Mouse (Mus musculus): Measurements from ENCODE around the gene Dnph1.
"Not testable (repeated sequence)": the region's sequence is repeated elsewhere in the genome, so short reads cannot be mapped to it uniquely, and the experiment has no call there.

Dnph1 gene

DNA sequence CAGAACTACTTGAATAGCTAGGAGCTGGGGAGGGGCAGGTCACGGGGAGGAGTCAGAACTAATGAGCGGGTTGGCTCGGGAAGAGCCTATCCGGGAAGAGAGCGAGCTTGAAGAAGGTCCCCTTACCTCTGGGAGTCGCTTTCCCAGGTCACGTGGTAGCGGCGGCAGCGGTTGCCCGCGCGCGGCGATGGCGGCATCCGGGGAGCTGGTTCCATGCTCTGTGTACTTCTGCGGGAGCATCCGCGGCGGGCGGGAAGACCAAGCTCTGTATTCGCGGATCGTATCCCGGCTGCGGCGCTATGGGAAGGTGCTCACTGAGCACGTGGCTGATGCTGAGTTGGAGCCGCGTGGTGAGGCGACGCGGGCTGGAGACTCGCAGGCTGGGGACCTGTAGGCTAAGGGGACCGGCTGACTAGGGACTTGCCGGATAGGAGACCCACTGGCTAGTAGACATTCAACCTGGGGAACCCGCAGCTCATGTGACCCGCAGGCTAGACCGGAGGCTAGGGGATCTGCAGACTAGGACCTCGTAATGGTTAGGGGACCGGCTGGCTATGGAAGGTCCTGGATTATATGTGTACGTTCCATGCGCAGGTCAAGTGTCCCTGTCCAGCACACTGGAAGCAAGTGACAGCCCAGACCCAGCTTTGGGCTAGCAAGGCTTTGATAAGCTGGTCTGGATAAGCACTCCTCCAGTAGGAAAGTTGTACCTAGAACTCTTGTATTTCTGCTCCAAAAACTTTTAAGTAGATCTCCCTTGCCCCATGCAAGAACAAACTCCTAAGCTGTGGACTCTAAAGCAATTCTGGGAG lies at the start of gene Dnph1:
TSS of gene Dnph1 (plus strand) at position 89 of the 812 bp plus-strand sequence.
- peak; percentile 98 for ATAC-seq (ENCODE audit: low TSS enrichment)

DNA sequence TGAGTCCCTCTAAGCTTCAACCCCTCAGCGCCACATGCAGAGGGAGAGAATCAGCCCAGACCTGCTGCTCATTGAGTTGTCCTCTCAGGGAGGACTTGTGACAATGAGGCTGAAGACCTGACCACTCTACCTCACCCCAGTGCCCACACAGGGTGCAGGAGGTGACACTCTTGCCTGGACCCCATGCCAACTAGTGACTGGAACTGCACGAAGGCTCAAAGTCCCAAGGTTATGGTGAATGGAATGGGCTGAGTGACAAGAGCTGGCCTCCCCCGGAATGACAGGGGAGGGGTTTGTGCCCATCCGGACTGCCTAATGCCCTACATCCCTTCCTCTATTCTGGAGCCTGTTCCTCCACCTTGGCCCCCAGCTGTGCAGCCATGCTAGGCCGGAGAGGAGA lies 43.8 kb upstream of the Dnph1 start:
- no peak for ATAC-seq (ENCODE audit: low TSS enrichment)

DNA sequence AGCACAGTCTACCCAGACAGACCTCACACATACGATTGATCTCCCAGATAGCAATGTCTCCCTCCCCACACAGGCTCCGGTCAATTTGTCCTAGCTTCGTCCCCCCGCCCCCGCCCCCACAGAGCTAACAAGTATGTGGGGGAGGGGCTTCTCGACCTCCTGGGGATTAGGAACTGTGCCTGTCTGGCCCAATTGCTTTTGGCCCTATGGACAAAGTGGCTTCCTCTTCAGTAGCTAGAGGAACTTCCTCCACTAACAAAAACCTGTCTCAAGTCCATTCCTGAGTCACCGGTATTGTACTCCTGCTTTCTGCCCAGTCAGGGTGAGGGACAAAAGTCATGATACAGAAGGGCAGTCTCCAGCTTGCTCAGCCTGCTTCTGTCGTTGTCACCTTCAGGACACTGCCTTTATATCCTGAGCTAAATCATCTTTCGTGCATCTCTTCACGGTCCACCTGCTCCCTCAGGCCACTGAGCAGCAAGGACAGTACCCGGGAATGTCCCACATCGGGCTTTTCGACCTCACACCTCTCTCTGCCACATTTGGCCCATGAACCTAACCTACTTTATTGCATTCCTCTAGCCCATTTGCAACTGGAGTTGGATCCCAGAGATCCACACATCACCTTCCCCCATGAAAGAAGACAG lies 43.1 kb upstream of the Dnph1 start:
- ATAC-seq (ENCODE audit: low TSS enrichment): no peak

- peak; percentile 12; the same call in 1 of the 2 replicates for ATAC-seq (ENCODE audit: low TSS enrichment)
Observed at GRCm38 (mm10) chr17:46453970-46454411, 42.5 kb upstream of the Dnph1 start.

GRCm38 (mm10) chr17:46454539-46454938 lies 42.0 kb upstream of the Dnph1 start:
- ATAC-seq (ENCODE audit: low TSS enrichment): no peak

GRCm38 (mm10) chr17:46455110-46455691 lies 41.3 kb upstream of the Dnph1 start:
- 0 out of 2 replicates have a peak, but pooled peaks have one; percentile 11 for ATAC-seq (ENCODE audit: low TSS enrichment)

- ATAC-seq (ENCODE audit: low TSS enrichment): 0 out of 2 replicates have a peak, but pooled peaks have one; percentile 17
Observed at GRCm38 (mm10) chr17:46457791-46458190, 38.7 kb upstream of the Dnph1 start.

GRCm38 (mm10) chr17:46458439-46458838 lies 38.1 kb upstream of the Dnph1 start:
- ATAC-seq (ENCODE audit: low TSS enrichment): no peak

DNA sequence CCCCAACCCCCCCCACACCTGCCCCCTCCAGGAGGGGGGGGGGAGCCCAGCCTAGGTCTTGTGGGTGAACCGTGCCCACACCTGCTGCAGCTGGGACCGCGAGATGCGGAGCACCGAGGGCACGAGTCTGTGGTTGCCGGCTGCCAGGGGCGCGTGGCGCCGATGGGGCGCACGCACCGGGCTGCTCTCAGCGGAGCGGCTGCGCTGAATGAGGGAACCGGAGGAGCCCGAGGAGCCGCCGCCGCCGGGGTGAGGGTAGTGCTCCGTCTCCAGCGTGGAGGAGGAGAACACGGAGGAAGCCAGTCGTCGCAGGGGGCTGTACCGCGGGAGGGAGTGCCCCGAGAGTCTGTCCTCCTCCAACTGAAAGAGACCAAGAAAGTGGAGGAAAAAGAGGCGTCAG lies 35.8 kb upstream of the Dnph1 start:
- ATAC-seq (ENCODE audit: low TSS enrichment): no peak

DNA sequence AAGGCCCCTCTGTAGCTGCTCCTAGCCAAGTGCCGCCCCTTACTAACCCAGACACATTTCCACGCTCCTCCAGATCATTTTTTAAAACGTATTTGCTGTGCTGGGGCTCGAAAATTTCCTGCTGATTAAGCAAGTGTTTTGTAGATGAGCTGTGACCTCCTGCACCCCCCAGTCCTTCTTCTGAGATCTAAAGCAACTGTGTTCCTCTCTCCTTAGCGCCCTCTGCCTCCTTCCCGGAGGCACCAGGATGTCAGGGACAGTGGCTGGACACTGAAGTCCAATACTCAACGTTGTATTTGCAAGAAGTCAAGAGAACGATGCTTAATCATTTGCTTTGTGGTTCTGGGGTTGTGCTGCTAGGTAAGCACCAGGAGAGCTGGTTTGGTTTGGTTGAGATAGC lies 35.2 kb upstream of the Dnph1 start:
- ATAC-seq (ENCODE audit: low TSS enrichment): no peak

GRCm38 (mm10) chr17:46462226-46462625 lies 34.3 kb upstream of the Dnph1 start:
- ATAC-seq (ENCODE audit: low TSS enrichment): no peak

DNA sequence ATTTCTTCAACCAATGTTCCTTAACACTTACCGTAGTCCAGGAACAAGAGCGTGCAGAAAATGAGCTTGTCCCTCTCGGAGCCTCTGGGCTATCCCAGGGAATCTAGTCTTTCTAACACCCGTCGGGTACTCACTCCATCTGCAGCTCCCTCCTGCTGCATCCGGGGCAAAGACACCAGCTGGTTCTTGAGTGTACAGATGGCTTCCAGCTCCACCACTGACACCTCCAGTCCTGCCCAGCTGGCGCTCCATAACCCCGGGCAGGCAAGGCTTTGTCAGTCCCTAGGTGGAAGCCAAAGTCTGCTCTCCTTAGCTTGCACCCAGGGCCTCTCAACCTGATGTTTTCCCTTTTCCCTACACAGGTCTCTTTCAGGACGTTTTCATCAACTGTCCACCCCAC lies 28.7 kb upstream of the Dnph1 start:
- 0 out of 2 replicates have a peak, but pooled peaks have one; percentile 27 for ATAC-seq (ENCODE audit: low TSS enrichment)

- ATAC-seq (ENCODE audit: low TSS enrichment): no peak
Observed at GRCm38 (mm10) chr17:46476601-46477000, 19.9 kb upstream of the Dnph1 start.

DNA sequence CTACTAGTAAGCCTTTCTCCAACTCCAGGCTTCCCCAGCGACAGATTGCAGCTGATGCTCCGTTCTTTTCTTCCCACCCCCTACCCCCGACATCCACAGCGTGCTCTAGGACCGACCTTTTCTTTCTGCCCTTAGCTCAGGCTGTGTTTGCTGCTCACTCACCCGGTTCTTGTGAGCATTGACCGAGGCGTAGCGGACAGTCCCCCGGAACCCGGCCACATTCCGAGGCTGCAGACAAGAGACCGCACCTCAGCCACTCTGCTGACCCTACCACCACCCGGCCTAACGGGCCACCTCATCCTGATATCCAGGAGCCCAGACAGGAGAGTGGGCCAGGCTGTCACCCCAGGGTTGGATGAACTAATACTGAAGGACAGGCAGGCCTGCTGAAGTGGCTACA lies 19.2 kb upstream of the Dnph1 start:
- ATAC-seq (ENCODE audit: low TSS enrichment): no peak

DNA sequence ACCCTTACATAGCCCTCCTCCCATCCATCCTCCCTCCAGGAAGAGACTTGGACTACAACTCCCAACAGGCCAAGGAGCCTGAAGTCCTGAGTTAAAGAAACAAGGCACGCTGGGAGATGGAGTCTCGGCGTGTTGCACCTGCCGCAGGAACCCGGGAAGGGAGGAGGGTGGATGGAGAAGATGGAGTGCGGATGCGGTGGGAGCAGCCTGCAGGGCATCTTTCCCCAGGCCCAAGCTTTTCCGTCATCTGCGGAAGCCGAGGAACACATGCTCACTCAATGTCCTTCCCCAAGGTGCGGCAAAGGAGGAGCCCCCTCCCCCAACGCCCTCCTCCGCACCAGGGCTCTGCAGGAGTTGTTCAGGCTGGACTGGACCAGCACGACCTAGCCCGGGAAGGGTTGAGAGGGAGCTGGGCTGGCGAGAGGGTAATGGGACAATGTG lies 12.9 kb upstream of the Dnph1 start:
- peak; percentile 82 for ATAC-seq (ENCODE audit: low TSS enrichment)

DNA sequence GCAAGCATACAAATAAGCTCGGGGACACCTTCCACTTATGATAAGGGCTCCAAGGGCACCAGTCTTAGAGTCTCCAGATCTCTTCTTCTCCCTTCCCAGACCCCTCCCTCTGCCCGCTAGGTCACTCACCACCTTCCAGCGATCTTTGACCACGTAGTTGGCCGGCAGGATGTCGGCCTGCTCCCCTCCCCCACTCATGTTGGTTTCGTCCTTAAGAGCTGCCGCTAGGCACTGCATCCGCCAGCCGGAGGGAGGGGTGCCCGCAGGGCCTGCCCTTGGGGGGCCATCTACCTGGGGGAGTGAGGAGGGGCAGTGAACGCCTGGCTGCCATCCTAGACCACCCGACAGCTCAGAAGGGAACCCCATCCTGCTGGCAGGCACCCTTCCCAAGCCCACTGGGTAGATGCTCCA lies 12.5 kb upstream of the Dnph1 start:
- ATAC-seq (ENCODE audit: low TSS enrichment): no peak

- peak; percentile 29; the same call in 1 of the 2 replicates for ATAC-seq (ENCODE audit: low TSS enrichment)
Observed at GRCm38 (mm10) chr17:46484461-46484875, 12.0 kb upstream of the Dnph1 start.

DNA sequence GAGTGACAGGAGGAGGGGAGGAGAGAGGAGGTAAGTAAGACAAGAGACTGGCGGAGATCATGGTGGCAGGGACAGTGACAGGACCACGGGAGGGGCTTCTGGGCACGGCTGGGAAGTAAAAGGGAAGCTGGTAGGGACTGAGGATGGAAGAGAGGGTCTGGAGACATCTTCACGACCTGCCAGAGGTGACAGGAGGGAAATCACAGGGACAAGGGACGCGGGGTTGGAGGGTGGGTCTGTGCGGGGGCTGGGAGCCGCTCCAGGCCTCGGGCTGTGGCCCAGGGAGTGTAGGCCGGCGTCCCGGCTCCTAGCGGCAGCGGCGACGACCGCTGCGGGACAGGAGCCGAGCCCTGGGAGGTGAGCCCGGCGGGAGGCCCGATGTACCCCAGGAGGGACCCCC lies 9.5 kb upstream of the Dnph1 start:
- ATAC-seq (ENCODE audit: low TSS enrichment): no peak

GRCm38 (mm10) chr17:46487431-46487830 lies 9.1 kb upstream of the Dnph1 start, which contains the start of gene Ttbk1:
Gene Ttbk1 (minus strand): TSS chr17:46487675.
- ATAC-seq (ENCODE audit: low TSS enrichment): peak; percentile 72

DNA sequence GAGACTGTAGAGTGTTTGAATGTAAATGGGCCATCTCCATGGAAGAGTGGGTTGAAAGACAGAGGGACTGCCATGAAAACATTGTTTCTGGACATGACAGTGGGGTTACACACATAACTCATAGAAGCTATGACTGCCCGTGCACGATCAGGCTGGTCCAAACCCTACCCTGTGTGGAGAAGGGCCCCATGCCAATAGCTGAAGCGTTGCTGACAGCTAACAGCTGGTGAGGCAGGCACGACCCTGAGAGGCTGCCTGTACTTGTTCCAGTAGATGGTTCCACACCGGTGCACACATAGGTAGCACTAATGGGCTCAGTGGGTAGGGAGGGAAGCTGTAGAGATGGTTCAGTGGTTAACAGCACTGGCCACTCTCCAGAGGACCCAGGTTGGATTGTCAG lies 1.0 kb upstream of the Dnph1 start:
- ATAC-seq (ENCODE audit: low TSS enrichment): no peak

- not testable (repeated sequence) for ATAC-seq (ENCODE audit: low TSS enrichment)
Observed at GRCm38 (mm10) chr17:46496081-46496480, 430 bp upstream of the Dnph1 start.

- ATAC-seq (ENCODE audit: low TSS enrichment): no peak
Observed at GRCm38 (mm10) chr17:46497956-46498355, 1.4 kb downstream of the Dnph1 start.

Data from frontal cortex, adult (tissue).